Mouse (Mus musculus) T-helper 1 cell (primary cell): Measurements from ENCODE around the gene Slc9a3r2.

ENCODE experiments used
- in situ Hi-C: fragments of 300-600 bp; cut with MboI, MseI; formaldehyde crosslinking; loops from one replicate; pipeline ENCODE4 v1.15.1; 2025; ENCODE audit warnings: high pct_unique_total_duplicates

The Slc9a3r2 gene

DNA sequence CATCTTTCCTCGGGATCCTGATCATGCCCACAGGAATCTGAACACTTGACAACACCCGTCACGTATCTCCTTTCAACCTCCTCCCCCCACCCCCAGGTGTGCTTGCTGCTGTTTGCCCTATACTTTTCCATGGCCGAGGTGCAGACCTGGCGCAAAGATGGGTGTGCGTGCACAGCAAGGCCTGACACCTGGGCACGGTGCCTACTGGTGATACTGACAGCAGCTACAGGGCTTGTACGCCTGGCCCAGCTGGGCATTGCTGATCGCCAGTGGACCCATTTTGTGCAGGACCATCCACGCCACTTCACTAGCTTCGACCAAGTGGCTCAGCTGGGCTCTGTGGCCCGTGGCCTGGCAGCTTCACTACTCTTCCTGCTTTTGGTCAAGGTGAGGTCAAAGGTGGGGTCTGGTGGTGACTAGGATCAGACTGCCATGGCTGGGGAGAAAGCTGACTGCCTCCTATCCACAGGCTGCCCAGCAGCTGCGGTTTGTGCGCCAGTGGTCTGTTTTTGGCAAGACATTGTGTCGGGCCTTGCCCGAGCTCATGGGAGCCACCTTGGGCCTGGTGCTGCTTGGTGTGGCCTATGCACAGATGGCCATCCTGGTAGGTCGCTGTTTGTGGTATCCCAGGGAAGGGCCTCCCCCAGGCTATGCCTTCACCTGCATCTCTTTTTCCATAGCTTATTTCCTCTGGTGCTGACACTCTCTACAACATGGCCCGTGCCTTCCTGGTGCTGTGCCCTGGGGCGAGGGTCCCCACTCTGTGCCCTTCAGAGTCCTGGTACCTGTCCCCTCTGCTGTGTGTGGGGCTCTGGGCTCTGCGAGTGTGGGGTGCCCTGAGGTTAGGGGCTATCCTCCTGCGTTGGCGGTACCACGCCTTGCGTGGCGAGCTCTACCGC is 55.9 kb downstream of the Slc9a3r2 start:
- in situ Hi-C loops = no loop called here

DNA sequence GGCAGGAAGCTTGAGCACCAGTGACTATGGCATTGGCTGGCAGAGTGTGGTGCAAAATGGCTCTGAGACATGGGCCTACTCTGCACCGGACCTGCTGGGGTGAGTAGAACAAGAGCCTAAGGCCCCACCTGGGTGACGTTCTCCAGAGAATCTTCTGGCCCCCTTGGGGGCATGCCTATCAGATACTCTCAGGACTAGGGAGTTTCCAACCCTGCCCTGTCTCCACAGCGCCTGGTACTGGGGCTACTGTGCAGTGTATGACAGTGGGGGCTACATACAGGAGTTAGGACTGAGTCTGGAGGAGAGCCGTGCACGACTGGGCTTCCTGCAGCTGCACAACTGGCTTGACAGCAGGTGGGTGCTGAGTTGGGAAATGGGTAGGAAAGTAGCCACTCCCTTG is 56.9 kb downstream of the Slc9a3r2 start:
- in situ Hi-C loops = no loop called here

DNA sequence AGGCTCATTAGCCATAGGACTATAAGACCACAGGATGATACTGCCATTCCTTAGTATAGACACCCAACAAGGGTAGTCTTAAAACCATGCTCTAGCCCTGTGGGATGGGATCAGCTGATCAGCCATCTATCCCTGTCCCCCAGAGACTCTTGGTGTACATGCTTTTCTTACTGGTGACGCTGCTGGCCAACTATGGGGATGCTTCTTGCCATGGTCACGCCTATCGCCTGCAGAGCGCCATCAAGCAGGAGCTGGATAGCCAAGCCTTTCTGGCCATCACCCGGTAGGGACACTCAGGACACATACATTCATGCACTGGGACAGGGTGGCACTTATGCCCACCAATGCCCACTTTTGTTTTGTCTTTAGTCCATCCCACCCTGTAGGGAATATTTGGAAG is 58.4 kb downstream of the Slc9a3r2 start:
- in situ Hi-C loops = no loop called here

GRCm38 (mm10) chr17:24590943-24591342 is 59.2 kb downstream of the Slc9a3r2 start:
- in situ Hi-C loops = no loop called here
